10 mouse cellular contexts compared by ENCODE assay signal in the genomic region with DNA sequence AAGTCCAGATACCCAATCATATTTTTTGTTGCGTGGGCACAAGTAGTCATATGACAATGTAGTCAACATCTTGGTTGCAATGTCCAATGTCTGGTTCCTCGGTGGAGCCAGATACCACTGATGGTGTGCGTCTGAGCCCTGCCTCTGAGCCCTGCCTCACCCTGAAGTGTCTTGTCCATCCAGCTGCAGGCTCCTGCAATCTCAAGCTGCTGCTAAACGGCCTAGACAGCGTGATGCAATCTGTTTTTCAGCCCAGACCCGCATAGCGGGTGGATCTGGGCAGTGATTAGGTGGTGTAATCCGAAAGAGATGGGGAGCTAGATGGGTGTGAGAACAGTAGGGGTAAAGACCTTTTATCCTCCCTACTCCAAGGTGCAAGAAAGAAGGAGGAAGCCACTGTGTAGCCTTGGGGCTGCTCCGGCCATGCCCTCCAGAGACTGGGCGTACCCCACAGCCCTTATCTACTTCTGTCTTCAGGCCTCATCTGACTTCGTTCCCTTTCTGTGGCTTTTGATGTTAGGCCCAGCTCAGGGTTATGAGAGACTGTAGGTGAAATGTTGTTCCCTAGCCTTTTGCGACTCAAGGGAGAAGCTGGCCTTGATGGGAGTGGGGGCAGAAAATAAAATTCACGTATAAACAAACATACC.
A peak's percentile ranks its signal among the peaks of the same experiment; 100 is the strongest.
DNase-seq lines count a peak whose midpoint lies in the region; ATAC-seq and TF ChIP-seq lines count a peak whose summit lies in the region.
"Had no signal": no experiment of that assay in that cellular context is flagged by ENCODE, and none has a peak within 500 bp of the region (broad histone marks: within the 10 kb centered on the region; RNA-seq: fewer than 3 reads in every experiment).

No protein-coding gene starts in this region.

- no peaks in the 10 kb centered on the region for H3K36me3 ChIP-seq in midbrain, postnatal 0 days (ENCODE audit: insufficient read depth, low read length)
- no peaks in the 10 kb centered on the region for H3K36me3 ChIP-seq in midbrain, embryonic 14.5 days (ENCODE audit: control insufficient read depth, insufficient read depth, low read length)
- H3K36me3 ChIP-seq in intestine, embryonic 16.5 days (ENCODE audit: control insufficient read depth, insufficient read depth, low read length), result no peaks in the 10 kb centered on the region

- TF ChIP-seq CTCF in midbrain, postnatal 0 days (IDR thresholded peaks at IDR 0.05), result no peak

- H3K27me3 ChIP-seq in midbrain, postnatal 0 days (ENCODE audit: insufficient read depth, low read length), result no peaks in the 10 kb centered on the region
- H3K27me3 ChIP-seq in midbrain, embryonic 14.5 days (ENCODE audit: control insufficient read depth, insufficient read depth, low read length), result no peaks in the 10 kb centered on the region
- H3K27me3 ChIP-seq in intestine, embryonic 16.5 days (replicated peaks; ENCODE audit: control insufficient read depth, insufficient read depth, low read length), result no peaks in the 10 kb centered on the region
- H3K27me3 ChIP-seq: heart, embryonic 12.5 days; midbrain, embryonic 13.5 days had no signal

- no peaks in the 10 kb centered on the region for H3K9me3 ChIP-seq in midbrain, postnatal 0 days (ENCODE audit: low read length)
- H3K9me3 ChIP-seq in midbrain, embryonic 14.5 days (ENCODE audit: control insufficient read depth, low read length), result no peaks in the 10 kb centered on the region
- H3K9me3 ChIP-seq in intestine, embryonic 16.5 days (ENCODE audit: control insufficient read depth, low read length), result no peaks in the 10 kb centered on the region
- H3K9me3 ChIP-seq: heart, embryonic 12.5 days; midbrain, embryonic 13.5 days had no signal

- DNase-seq in midbrain, postnatal 0 days (ENCODE audit: low spot score), result no peak
- no peak for DNase-seq in midbrain, embryonic 14.5 days
- DNase-seq in c-Kit-positive CD71-positive TER-119-positive erythroid progenitor cells, embryonic 14.5 days (ENCODE audit: low spot score), result peak; percentile 33
- no peak for DNase-seq in Muller cell, postnatal 12 days (ENCODE audit: inconsistent ontology term)
- DNase-seq in kidney, adult 9 months, result no peak
- DNase-seq: thymus, postnatal 14 days had no signal

- ATAC-seq in midbrain, postnatal 0 days (ENCODE audit: low FRiP score), result no peak
- no peak for ATAC-seq in midbrain, embryonic 14.5 days (ENCODE audit: low FRiP score, low TSS enrichment)
- ATAC-seq in intestine, embryonic 16.5 days, result peak; percentile 77
- peak; percentile 84 for ATAC-seq in monocyte, adult 5-6 weeks (replicated peaks; ENCODE audit: insufficient number of reproducible peaks, low FRiP score, low TSS enrichment, poor library complexity, severe bottlenecking)
- ATAC-seq: midbrain, embryonic 13.5 days had no signal

- 0 out of 2 replicates have a peak overlapping the region, but pooled peaks have one; percentile 13 for H3K27ac ChIP-seq in midbrain, postnatal 0 days (ENCODE audit: low read depth, low read length)
- no peak overlapping the region for H3K27ac ChIP-seq in midbrain, embryonic 14.5 days (replicated peaks; ENCODE audit: low read depth, low read length)
- H3K27ac ChIP-seq in intestine, embryonic 16.5 days (ENCODE audit: low read length), result peak overlapping the region; percentile 25; the same call in 1 of the 2 replicates
- H3K27ac ChIP-seq: midbrain, embryonic 13.5 days had no signal

- H3K4me1 ChIP-seq in midbrain, postnatal 0 days (ENCODE audit: insufficient read depth, low read length), result peaks cover 3% of the 10 kb centered on the region; the same call in 1 of the 2 replicates
- H3K4me1 ChIP-seq in midbrain, embryonic 14.5 days (ENCODE audit: control insufficient read depth, insufficient read depth, low read length), result peaks cover 14% of the 10 kb centered on the region
- peaks cover 36% of the 10 kb centered on the region for H3K4me1 ChIP-seq in intestine, embryonic 16.5 days (ENCODE audit: control insufficient read depth, insufficient read depth, low read length)

- no peak overlapping the region for H3K4me3 ChIP-seq in midbrain, postnatal 0 days (ENCODE audit: low read depth, low read length)
- H3K4me3 ChIP-seq in midbrain, embryonic 14.5 days (replicated peaks; ENCODE audit: low read depth, low read length), result no peak overlapping the region
- H3K4me3 ChIP-seq in intestine, embryonic 16.5 days (ENCODE audit: low read length), result no peak overlapping the region
- H3K4me3 ChIP-seq: heart, embryonic 12.5 days; midbrain, embryonic 13.5 days had no signal

- H3K4me2 ChIP-seq in midbrain, postnatal 0 days (ENCODE audit: low read depth, low read length, poor library complexity, severe bottlenecking), result no peak overlapping the region
- H3K4me2 ChIP-seq in midbrain, embryonic 14.5 days (ENCODE audit: low read length), result no peak overlapping the region
- H3K4me2 ChIP-seq in intestine, embryonic 16.5 days (ENCODE audit: low read depth, low read length), result no peak overlapping the region
- H3K4me2 ChIP-seq: heart, embryonic 12.5 days; midbrain, embryonic 13.5 days had no signal

- no peak overlapping the region for H3K9ac ChIP-seq in midbrain, postnatal 0 days (replicated peaks; ENCODE audit: low read length, poor library complexity, severe bottlenecking)
- no peak overlapping the region for H3K9ac ChIP-seq in midbrain, embryonic 14.5 days (replicated peaks; ENCODE audit: low read length)
- H3K9ac ChIP-seq in intestine, embryonic 16.5 days (ENCODE audit: low read depth, low read length), result no peak overlapping the region
- H3K9ac ChIP-seq: midbrain, embryonic 13.5 days had no signal

- WGBS in midbrain, postnatal 0 days, result 76% methylated on average over 13 of the region's 13 CpGs
- 85% methylated on average over 13 of the region's 13 CpGs for WGBS in midbrain, embryonic 14.5 days
- WGBS in intestine, embryonic 16.5 days, result 64% methylated on average over 13 of the region's 13 CpGs

Comparison
In these comparisons a context has a peak if more than half of its experiments do, and no peak if none do; other contexts are left out.
1. ATAC-seq: peak in intestine, embryonic 16.5 days (single experiment) and monocyte, adult 5-6 weeks (single experiment); none in midbrain, postnatal 0 days (single experiment) and midbrain, embryonic 14.5 days (single experiment).